Mouse (Mus musculus) CH12.LX (cell line): ENCODE measurements at regions not wholly inside any gene's neighbourhood (a gene's known extent, or its start where the extent isn't known, plus 50 kb on each side); places are given as distances from the start of the nearest gene placed in this dataset.

Experiments
- DNase-seq: peaks from one replicate; pipeline ENCODE4 v3.0.0-alpha.2; 2013; ENCODE audit errors: extremely low read depth
- H3K27ac ChIP-seq: 2 replicates; pipeline ENCODE4 v1.5.1; 2012; ENCODE audit warnings: low read depth, mild to moderate bottlenecking, control low read depth, moderate library complexity; ENCODE audit not compliant: insufficient read depth
- H3K27me3 ChIP-seq: replicated peaks from 2 replicates; pipeline ENCODE3; 2012; ENCODE audit warnings: inconsistent platforms
- H3K36me3 ChIP-seq, 2 experiments: replicated peaks in 1 of 2; 2 replicates each; pipeline versions ENCODE3 to v1.6.1; 2012; ENCODE audit warnings: inconsistent platforms in 1 of 2, low read length in 1 of 2, mild to moderate bottlenecking in 1 of 2, mixed read lengths in 1 of 2, moderate library complexity in 1 of 2; ENCODE audit not compliant: control insufficient read depth in 1 of 2, insufficient read depth in 1 of 2
- H3K4me1 ChIP-seq, 2 experiments: 2 replicates each; pipeline ENCODE4 v1.6.1; 2012; ENCODE audit warnings: inconsistent platforms in 1 of 2, moderate library complexity in 1 of 2; ENCODE audit not compliant: insufficient read depth in 2 of 2, control insufficient read depth in 1 of 2
- H3K4me2 ChIP-seq: 2 replicates; pipeline ENCODE4 v1.6.1; 2012; ENCODE audit warnings: low read depth, mild to moderate bottlenecking, control low read depth; ENCODE audit not compliant: poor library complexity, insufficient read depth, severe bottlenecking
- H3K4me3 ChIP-seq, 3 experiments: fragments of 150-350 bp in 1 of 3; sonication (generic) in 1 of 3; replicated peaks in 1 of 3; 2 replicates each; pipeline versions ENCODE3 to v1.5.1; 2011 to 2012; ENCODE audit warnings: low read depth in 2 of 3, low read length in 2 of 3, mild to moderate bottlenecking in 2 of 3, moderate library complexity in 2 of 3, control low read depth in 1 of 3, improper control_type of control experiment in 1 of 3, inconsistent platforms in 1 of 3, mixed read lengths in 1 of 3; ENCODE audit not compliant: poor library complexity in 1 of 3
- H3K79me2 ChIP-seq: replicated peaks from 2 replicates; pipeline ENCODE4 v1.6.1; 2012; ENCODE audit warnings: mild to moderate bottlenecking, moderate library complexity; ENCODE audit not compliant: control insufficient read depth, poor library complexity, insufficient read depth, severe bottlenecking; ENCODE audit errors: extremely low read depth
- H3K9ac ChIP-seq: 2 replicates; pipeline ENCODE4 v1.6.1; 2012; ENCODE audit warnings: low read depth, mild to moderate bottlenecking, control low read depth, moderate library complexity; ENCODE audit not compliant: insufficient read depth
- H3K9me3 ChIP-seq: replicated peaks from 2 replicates; pipeline ENCODE3; 2012; ENCODE audit warnings: low read length, inconsistent platforms, mixed read lengths
- CHD2 ChIP-seq: IDR thresholded peaks from 2 replicates; pipeline ENCODE4 v1.6.1; 2011; ENCODE audit warnings: low read length, improper control_type of control experiment
- E2F4 ChIP-seq: IDR thresholded peaks from 2 replicates; pipeline ENCODE4 v1.6.1; 2011; ENCODE audit warnings: low read depth, low read length, improper control_type of control experiment; ENCODE audit not compliant: insufficient replicate concordance
- EP300 ChIP-seq: IDR thresholded peaks from 2 replicates; pipeline ENCODE4 v1.6.1; 2011; ENCODE audit warnings: low read length, improper control_type of control experiment
- ETS1 ChIP-seq: conservative IDR thresholded peaks from 2 replicates; pipeline ENCODE4 v1.6.1; 2012; ENCODE audit warnings: low read depth, mild to moderate bottlenecking, inconsistent platforms, low read length, improper control_type of control experiment, moderate library complexity
- GABPA ChIP-seq: IDR thresholded peaks from 2 replicates; pipeline ENCODE4 v1.6.1; 2012; ENCODE audit warnings: low read depth, low read length, improper control_type of control experiment, inconsistent platforms; ENCODE audit not compliant: insufficient replicate concordance
- IRF4 ChIP-seq: IDR thresholded peaks from 2 replicates; pipeline ENCODE4 v1.6.1; 2014; ENCODE audit warnings: low read depth, mild to moderate bottlenecking, inconsistent platforms, low read length, improper control_type of control experiment
- JUN ChIP-seq: IDR thresholded peaks from 2 replicates; pipeline ENCODE4 v1.6.1; 2011; ENCODE audit warnings: low read depth, mild to moderate bottlenecking, low read length, improper control_type of control experiment, moderate library complexity; ENCODE audit not compliant: insufficient read depth
- JUND ChIP-seq: conservative IDR thresholded peaks from 2 replicates; pipeline ENCODE4 v1.6.1; 2011; ENCODE audit warnings: low read depth, low read length, improper control_type of control experiment
- MYC ChIP-seq: IDR thresholded peaks from 2 replicates; pipeline ENCODE4 v1.6.1; 2011; ENCODE audit warnings: low read depth, mild to moderate bottlenecking, improper control_type of control experiment, low read length
- NELFE ChIP-seq: IDR thresholded peaks from 2 replicates; pipeline ENCODE4 v1.6.1; 2011; ENCODE audit warnings: low read depth, low read length, improper control_type of control experiment
- PAX5 ChIP-seq: IDR thresholded peaks from 2 replicates; pipeline ENCODE4 v1.6.1; 2012; ENCODE audit warnings: low read length, inconsistent platforms, mixed read lengths
- RCOR1 ChIP-seq: conservative IDR thresholded peaks from 2 replicates; pipeline ENCODE4 v1.6.1; 2012; ENCODE audit warnings: low read depth, mild to moderate bottlenecking, inconsistent platforms, low read length, improper control_type of control experiment
- TBP ChIP-seq: conservative IDR thresholded peaks from 2 replicates; pipeline ENCODE4 v1.6.1; 2011; ENCODE audit warnings: low read depth, low read length, improper control_type of control experiment
- UBTF ChIP-seq: IDR thresholded peaks from 2 replicates; pipeline ENCODE4 v1.6.1; 2012; ENCODE audit warnings: low read depth, mild to moderate bottlenecking, inconsistent platforms, low read length, improper control_type of control experiment, moderate library complexity
- USF1 ChIP-seq: IDR thresholded peaks from 2 replicates; pipeline ENCODE4 v1.6.1; 2014; ENCODE audit warnings: low read depth, mild to moderate bottlenecking, inconsistent platforms, low read length, improper control_type of control experiment
- USF2 ChIP-seq: conservative IDR thresholded peaks from 2 replicates; pipeline ENCODE4 v1.6.1; 2011; ENCODE audit warnings: low read depth, low read length, improper control_type of control experiment
- ZC3H11A ChIP-seq: IDR thresholded peaks from 2 replicates; pipeline ENCODE4 v1.6.1; 2012; ENCODE audit warnings: low read depth, mild to moderate bottlenecking, inconsistent platforms, low read length, improper control_type of control experiment
- dilution Hi-C: fragments of 300-500 bp; cut with MboI; formaldehyde crosslinking; loops from 2 replicates; pipeline ENCODE4 v1.14.3; 2020; ENCODE audit warnings: low sequenced_read_pairs; ENCODE audit not compliant: extremely low pct_unique_long_range_greater_than_20kb, extremely low pct_ligation_motif_present
- in situ Hi-C: fragments of 300-500 bp; cut with MboI; formaldehyde crosslinking; loops from 3 replicates; pipeline ENCODE4 v1.14.3; 2019; ENCODE audit warnings: low sequenced_read_pairs, low pct_ligation_motif_present, low pct_unique_long_range_greater_than_20kb, mixed read lengths

DNA sequence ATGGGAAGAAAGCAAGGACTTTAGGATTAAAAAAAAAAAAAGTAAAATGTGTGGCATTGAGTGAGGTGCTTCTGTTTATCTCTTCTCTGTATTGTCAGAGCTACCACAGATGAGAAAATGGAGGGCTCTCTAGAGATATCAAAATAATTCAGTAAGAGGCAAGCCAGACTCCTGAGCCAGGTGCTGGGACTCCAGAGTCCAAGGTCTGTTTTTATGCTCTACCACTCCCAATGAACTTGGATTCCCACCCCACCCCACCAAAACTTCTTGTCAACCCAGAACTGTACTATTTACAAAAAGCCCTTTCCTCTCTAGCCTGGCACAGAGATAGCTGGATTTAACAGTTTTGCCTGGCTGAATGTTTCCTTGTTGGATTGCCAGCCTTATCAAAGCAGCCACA lies 58.7 kb upstream of the Tmem17 start:
- DNase-seq: no peak
- TF ChIP-seq ZC3H11A (no peak), NELFE (no peak), PAX5 (no peak), GABPA (no peak), USF1 (no peak), JUN (no peak), EP300 (no peak), RCOR1 (no peak), TBP (no peak), ETS1 (no peak), JUND (no peak), UBTF (no peak), IRF4 (no peak), E2F4 (no peak), MYC (no peak)
- H3K9ac ChIP-seq: no peak overlapping the region
- H3K27ac ChIP-seq: no peak overlapping the region
- in situ Hi-C loops: no loop called here
- dilution Hi-C loops: no loop called here
- H3K9me3 ChIP-seq: no peaks in the 10 kb centered on the region
- H3K4me1 ChIP-seq: no peaks in the 10 kb centered on the region
- H3K36me3 ChIP-seq: no peaks in the 10 kb centered on the region
- H3K27me3 ChIP-seq: no peaks in the 10 kb centered on the region
- no peak overlapping the region for H3K4me2 ChIP-seq
- H3K79me2 ChIP-seq: no peaks in the 10 kb centered on the region
- no peak overlapping the region for H3K4me3 ChIP-seq

GRCm38 (mm10) chr11:22456286-22456685 lies 55.6 kb upstream of the Tmem17 start:
- dilution Hi-C loops: no loop called here
- Histone ChIP-seq H3K9ac (no peak overlapping the region), H3K4me1 (no peaks in the 10 kb centered on the region), H3K9me3 (no peaks in the 10 kb centered on the region), H3K27ac (no peak overlapping the region), H3K4me2 (no peak overlapping the region), H3K36me3 (no peaks in the 10 kb centered on the region), H3K27me3 (no peaks in the 10 kb centered on the region), H3K4me3 (no peak overlapping the region), H3K79me2 (no peaks in the 10 kb centered on the region)
- in situ Hi-C loops: no loop called here
- DNase-seq: no peak
- TF ChIP-seq USF2 (no peak), ZC3H11A (no peak), CHD2 (no peak), NELFE (no peak), PAX5 (no peak)
